Mouse (Mus musculus): ENCODE results near the gene Fosl1.

DNA sequence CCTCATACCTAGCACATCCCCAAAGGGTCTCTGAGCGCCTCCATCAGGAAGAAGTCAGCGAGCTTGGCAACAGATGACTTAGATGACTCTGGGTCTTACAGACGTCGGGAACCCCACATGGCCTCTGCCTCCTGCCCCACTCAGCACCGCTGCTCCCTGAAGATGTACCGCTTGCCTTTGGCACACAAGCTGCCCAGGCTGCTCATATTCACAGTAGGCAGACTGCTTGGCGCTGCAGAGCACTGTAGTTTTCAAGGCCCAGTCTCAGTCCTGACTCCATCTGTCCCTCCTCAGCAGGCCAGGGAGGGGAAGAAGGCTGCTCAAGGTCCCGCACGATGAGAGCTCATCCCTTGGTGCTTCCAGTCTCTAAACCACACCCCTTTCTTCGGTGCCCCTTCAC, 25.1 kb upstream of the Fosl1 start:
- no peak for TF ChIP-seq GATA1 (IDR thresholded peaks at IDR 0.05; ENCODE audit: borderline replicate concordance, low read length)
- no peak for TF ChIP-seq FLI1 (IDR thresholded peaks at IDR 0.05; ENCODE audit: low read length)
